Mouse (Mus musculus) stomach, embryonic 16.5 days (tissue): ENCODE results near the gene Vps52. TPM values are rescaled to one million over a fixed set of nuclear protein-coding genes. Genes with fewer than 3 reads are reported as not detected.

Experiments
- ATAC-seq: fragments of 200-750 bp; cut with Nextera tagmentation; 2 replicates; pipeline ENCODE4 v1.8.0; 2017; ENCODE audit warnings: moderate number of reproducible peaks, moderate TSS enrichment; ENCODE audit not compliant: insufficient read depth, low FRiP score
- H3K27ac ChIP-seq: fragments of 300-500 bp; sonication (generic); 2 replicates; pipeline ENCODE4 v1.5.1; 2014; ENCODE audit warnings: low read length
- H3K27me3 ChIP-seq: fragments of 300-500 bp; sonication (generic); 2 replicates; pipeline ENCODE4 v1.6.1; 2014; ENCODE audit warnings: low read length, control low read depth, mixed read lengths; ENCODE audit not compliant: control insufficient read depth, insufficient read depth
- H3K36me3 ChIP-seq: fragments of 300-500 bp; sonication (generic); 2 replicates; pipeline ENCODE4 v1.6.1; 2014; ENCODE audit warnings: low read length; ENCODE audit not compliant: control insufficient read depth, insufficient read depth
- H3K4me1 ChIP-seq: fragments of 300-500 bp; sonication (generic); 2 replicates; pipeline ENCODE4 v1.6.1; 2014; ENCODE audit warnings: low read length, control low read depth, mixed read lengths; ENCODE audit not compliant: control insufficient read depth, insufficient read depth
- H3K4me2 ChIP-seq: fragments of 300-500 bp; sonication (generic); 2 replicates; pipeline ENCODE4 v1.6.1; 2014; ENCODE audit warnings: low read depth, low read length, mixed read lengths
- H3K4me3 ChIP-seq: fragments of 300-500 bp; sonication (generic); replicated peaks from 2 replicates; pipeline ENCODE4 v1.5.1; 2014; ENCODE audit warnings: mild to moderate bottlenecking, low read length
- H3K9ac ChIP-seq: fragments of 300-500 bp; sonication (generic); 2 replicates; pipeline ENCODE4 v1.6.1; 2014; ENCODE audit warnings: low read length
- H3K9me3 ChIP-seq: fragments of 300-500 bp; sonication (generic); replicated peaks from 2 replicates; pipeline ENCODE4 v1.6.1; 2016; ENCODE audit warnings: low read length, control low read depth; ENCODE audit not compliant: control insufficient read depth
- WGBS: fragments of 180-500 bp; shearing (Covaris S2); extraction: QIAGEN DNeasy Blood & Tissue Kit; methylation state at CpG from one replicate; pipeline ENCODE4 v1.1.7; 2014; 5-methylcytosine and 5-hydroxymethylcytosine counted together
- polyA plus RNA-seq: library from polyadenylated mRNA; unstranded; fragments of >200 nt; fragmentation: Nextera tagmentation; extraction: Ambion mirVana; gene quantifications from 2 replicates; pipeline ENCODE4 v1.2.1, GENCODE M21; 2015

Gene Vps52
- polyA plus RNA-seq, 1 experiment from 2014 or later = 45.0 TPM

DNA sequence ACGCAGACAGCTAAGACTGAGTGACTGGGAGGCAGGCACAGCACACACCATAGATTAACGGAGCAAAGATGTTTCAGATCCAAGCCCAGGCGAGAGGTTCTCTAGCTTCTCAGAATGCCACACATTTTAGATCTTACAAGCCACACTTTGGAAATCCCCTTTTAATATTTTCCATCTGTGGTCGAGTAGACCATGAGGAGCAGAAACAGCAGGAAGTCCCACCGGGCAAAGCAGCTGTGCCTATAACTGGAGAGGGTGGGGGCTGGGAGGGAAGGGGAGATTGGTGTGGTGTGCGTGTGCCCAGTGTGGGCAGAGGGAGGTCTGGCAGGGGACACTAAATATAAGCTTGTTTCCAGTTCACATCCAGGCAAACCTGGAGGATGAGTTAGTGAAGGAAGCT, 1.9 kb downstream of the Vps52 start:
- 88% methylated on average over 6 of the region's 6 CpGs for WGBS
- no peak overlapping the region for H3K9ac ChIP-seq
- no peaks in the 10 kb centered on the region for H3K9me3 ChIP-seq
- H3K4me3 ChIP-seq = no peak overlapping the region
- H3K4me1 ChIP-seq = peaks cover 26% of the 10 kb centered on the region
- no peaks in the 10 kb centered on the region for H3K27me3 ChIP-seq
- peaks cover 12% of the 10 kb centered on the region; the same call in 1 of the 2 replicates for H3K36me3 ChIP-seq
- H3K4me2 ChIP-seq = no peak overlapping the region
- no peak overlapping the region for H3K27ac ChIP-seq
- no peak for ATAC-seq

DNA sequence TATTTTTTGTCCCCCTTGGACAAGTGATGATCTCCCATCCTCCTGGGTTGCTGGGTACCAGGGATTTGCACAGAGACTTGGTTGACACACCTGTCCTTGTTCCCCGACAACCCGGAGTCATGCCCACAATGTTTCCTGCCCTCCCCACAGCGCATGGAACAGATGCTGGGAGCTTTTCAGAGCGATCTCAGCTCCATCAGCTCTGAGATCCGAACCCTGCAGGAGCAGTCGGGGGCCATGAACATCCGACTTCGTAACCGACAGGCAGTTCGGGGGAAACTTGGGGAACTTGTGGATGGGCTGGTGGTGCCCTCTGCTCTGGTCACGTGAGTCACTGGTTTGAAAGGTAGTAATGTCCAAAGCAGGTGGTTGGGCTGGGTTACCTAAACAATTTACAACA, 2.8 kb downstream of the Vps52 start:
- Histone ChIP-seq H3K9me3 (no peaks in the 10 kb centered on the region), H3K4me2 (no peak overlapping the region), H3K4me3 (no peak overlapping the region), H3K27ac (no peak overlapping the region), H3K36me3 (0 out of 2 replicates have a peak, but pooled peaks cover 15% of the 10 kb centered on the region), H3K4me1 (peaks cover 16% of the 10 kb centered on the region), H3K9ac (no peak overlapping the region; the same call in 1 of the 2 replicates), H3K27me3 (no peaks in the 10 kb centered on the region)
- no peak for ATAC-seq
- WGBS = 91% methylated on average over 11 of the region's 11 CpGs

DNA sequence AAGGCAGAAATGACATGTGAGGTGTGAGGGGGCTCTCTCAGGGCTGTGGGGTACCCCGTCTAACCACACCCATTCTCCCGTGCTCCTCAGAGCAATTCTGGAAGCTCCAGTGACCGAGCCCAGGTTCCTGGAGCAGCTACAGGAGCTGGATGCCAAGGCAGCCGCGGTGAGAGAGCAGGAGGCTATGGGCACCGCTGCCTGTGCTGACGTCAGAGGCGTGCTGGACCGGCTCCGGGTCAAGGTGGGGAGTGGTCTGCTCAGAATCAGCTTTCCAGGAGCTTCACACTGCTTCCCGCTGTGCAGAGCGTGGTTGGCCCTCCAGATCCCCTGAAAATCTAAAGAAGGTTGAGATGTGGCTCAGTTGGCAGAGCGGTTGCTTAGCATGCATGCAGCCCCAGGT, 3.5 kb downstream of the Vps52 start:
- Histone ChIP-seq H3K4me1 (peaks cover 10% of the 10 kb centered on the region), H3K4me2 (no peak overlapping the region), H3K4me3 (no peak overlapping the region), H3K36me3 (0 out of 2 replicates have a peak, but pooled peaks cover 15% of the 10 kb centered on the region), H3K27ac (no peak overlapping the region), H3K27me3 (no peaks in the 10 kb centered on the region), H3K9ac (no peak overlapping the region), H3K9me3 (no peaks in the 10 kb centered on the region)
- ATAC-seq = no peak
- WGBS = 96% methylated on average over 13 of the region's 13 CpGs

DNA sequence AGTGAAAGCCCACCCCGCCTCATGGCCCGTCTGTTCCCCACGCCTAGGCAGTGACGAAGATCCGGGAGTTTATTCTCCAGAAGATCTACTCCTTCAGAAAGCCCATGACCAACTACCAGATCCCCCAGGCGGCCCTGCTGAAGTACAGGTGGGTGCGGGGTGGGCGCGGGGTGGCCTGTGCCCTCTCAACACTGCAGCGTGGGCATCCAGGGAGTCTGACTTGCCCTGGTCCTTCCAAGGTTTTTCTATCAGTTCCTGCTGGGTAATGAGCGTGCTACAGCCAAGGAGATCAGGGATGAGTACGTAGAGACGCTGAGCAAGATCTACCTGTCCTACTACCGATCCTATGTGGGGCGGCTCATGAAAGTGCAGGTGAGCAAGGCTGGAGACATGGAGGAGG, 4.3 kb downstream of the Vps52 start:
- H3K4me1 ChIP-seq = peaks cover 5% of the 10 kb centered on the region
- no peak overlapping the region for H3K27ac ChIP-seq
- no peak overlapping the region for H3K4me3 ChIP-seq
- H3K9me3 ChIP-seq = no peaks in the 10 kb centered on the region
- ATAC-seq = no peak
- WGBS = 92% methylated on average over 15 of the region's 15 CpGs
- no peaks in the 10 kb centered on the region for H3K27me3 ChIP-seq
- no peak overlapping the region for H3K4me2 ChIP-seq
- no peak overlapping the region for H3K9ac ChIP-seq
- 0 out of 2 replicates have a peak, but pooled peaks cover 15% of the 10 kb centered on the region for H3K36me3 ChIP-seq

DNA sequence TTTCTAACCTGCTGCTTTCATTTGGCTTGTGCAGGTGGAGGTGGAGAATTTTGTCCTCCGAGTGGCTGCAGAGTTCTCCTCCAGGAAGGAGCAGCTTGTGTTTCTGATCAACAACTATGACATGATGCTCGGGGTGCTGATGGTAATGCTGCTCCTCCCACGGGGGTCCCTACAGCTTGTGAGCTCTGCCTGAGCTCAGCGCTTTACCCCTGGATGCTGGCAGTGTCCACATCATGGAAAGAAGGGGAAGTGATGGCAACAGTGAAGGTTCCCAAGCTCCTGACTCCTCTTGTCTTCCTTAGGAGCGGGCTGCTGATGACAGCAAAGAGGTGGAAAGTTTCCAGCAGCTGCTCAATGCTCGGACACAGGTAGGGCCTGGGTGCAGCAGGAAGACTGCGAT, 7.3 kb downstream of the Vps52 start:
- Histone ChIP-seq H3K4me2 (no peak overlapping the region), H3K9me3 (no peaks in the 10 kb centered on the region), H3K36me3 (0 out of 2 replicates have a peak, but pooled peaks cover 15% of the 10 kb centered on the region), H3K4me3 (no peak overlapping the region), H3K27me3 (no peaks in the 10 kb centered on the region), H3K27ac (no peak overlapping the region), H3K9ac (no peak overlapping the region), H3K4me1 (no peaks in the 10 kb centered on the region)
- 89% methylated on average over 7 of the region's 7 CpGs for WGBS
- no peak for ATAC-seq

DNA sequence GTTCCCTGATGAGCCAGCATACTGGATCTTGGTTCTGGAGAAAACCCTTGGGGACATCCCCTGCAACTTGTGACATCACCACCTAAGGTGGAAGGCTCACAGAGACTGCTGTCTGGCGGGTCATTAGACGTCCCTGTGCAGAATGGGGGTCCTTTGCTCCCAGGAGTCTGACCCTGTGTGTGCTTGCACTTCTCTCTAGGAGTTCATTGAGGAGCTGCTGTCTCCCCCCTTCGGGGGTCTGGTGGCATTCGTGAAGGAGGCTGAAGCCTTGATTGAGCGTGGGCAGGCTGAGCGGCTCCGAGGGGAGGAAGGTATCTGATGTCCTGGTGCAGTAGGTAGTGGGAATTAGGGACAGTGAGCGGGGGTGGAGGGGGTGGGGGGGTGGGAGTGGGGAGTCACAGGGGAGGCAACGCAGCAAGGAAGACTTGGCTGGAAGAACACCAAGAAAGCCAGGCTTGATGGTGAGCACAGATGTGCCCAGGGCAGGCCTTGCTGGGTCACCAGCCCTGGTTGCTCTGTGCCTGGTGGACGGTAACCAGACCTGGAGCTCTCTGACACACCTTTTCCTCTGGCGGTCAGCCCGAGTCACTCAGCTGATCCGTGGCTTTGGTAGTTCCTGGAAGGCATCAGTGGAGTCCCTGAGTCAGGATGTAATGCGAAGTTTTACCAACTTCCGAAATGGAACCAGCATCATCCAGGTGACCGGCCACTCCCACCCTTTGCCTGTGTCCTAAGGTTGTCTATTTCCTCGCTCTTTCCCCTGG, 9.7 kb downstream of the Vps52 start:
- H3K36me3 ChIP-seq = 0 out of 2 replicates have a peak, but pooled peaks cover 3% of the 10 kb centered on the region

DNA sequence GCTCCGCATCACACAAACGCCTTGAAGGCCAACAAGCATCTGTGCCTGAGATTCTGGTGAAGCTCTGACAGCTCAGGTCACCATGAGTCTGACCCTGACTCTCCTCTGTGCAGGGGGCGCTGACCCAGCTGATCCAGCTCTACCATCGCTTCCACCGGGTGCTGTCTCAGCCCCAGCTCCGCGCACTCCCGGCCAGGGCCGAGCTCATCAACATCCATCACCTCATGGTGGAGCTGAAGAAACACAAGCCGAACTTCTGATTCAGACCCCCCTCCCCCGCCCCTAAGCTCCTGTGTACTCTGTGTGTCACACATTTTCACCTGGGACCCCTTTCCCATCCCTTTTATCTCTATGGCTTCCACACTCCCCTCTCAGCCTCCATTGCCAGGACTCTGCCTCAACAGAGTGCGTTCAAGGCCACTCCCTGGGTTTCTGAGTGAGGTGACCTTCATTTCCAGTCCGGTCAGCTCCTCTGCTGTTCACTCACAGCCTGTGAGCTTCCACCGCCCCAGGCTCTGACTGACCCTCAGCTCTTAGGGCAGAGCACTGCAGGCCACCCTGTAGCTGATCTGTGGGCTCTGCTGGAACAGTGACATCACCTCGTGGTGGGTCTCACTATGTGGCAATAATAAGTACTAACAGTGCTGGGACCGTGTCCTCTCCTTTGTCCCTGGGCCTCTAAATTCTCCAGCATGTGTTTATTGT, 10.4 kb downstream of the Vps52 start:
- WGBS = 80% methylated on average over 16 of the region's 16 CpGs
- H3K27me3 ChIP-seq = no peaks in the 10 kb centered on the region
- H3K27ac ChIP-seq = no peak overlapping the region
- H3K4me3 ChIP-seq = no peak overlapping the region
- no peak overlapping the region for H3K9ac ChIP-seq
- 0 out of 2 replicates have a peak, but pooled peaks cover 3% of the 10 kb centered on the region for H3K36me3 ChIP-seq
- no peak overlapping the region for H3K4me2 ChIP-seq
- ATAC-seq = no peak
- no peaks in the 10 kb centered on the region for H3K4me1 ChIP-seq
- H3K9me3 ChIP-seq = no peaks in the 10 kb centered on the region

More for the DNA sequence above, 9.7 kb downstream of the Vps52 start:
- WGBS = 93% methylated on average over 17 of the region's 17 CpGs
- no peak overlapping the region for H3K27ac ChIP-seq
- H3K4me1 ChIP-seq = no peaks in the 10 kb centered on the region
- no peak overlapping the region for H3K9ac ChIP-seq
- no peak overlapping the region for H3K4me2 ChIP-seq
- no peak for ATAC-seq
- no peak overlapping the region for H3K4me3 ChIP-seq
- no peaks in the 10 kb centered on the region for H3K9me3 ChIP-seq
- no peaks in the 10 kb centered on the region for H3K27me3 ChIP-seq

DNA sequence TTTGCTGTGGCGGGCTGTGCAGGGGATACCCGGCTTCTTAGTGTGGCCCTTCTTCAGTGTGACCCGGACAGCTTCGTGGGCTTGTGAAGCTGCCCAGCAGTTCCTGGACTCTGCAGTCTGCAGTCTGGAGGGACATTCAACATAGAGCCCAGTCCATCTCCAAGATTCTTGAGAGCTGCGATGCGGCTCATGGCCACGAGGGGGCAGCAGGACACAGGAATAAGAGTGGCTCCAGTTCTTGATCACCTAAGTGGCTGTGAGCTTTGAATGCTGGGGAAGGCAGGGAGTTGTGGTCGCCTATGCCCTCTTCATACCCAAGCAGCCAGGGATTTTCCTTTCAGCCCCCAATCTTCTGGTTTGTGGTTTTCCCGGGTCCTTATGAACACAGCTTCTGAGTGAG, 12.9 kb downstream of the Vps52 start:
- no peak overlapping the region for H3K4me2 ChIP-seq
- no peak overlapping the region for H3K4me3 ChIP-seq
- H3K4me1 ChIP-seq = no peaks in the 10 kb centered on the region
- no peak overlapping the region for H3K9ac ChIP-seq
- H3K27ac ChIP-seq = no peak overlapping the region
- no peaks in the 10 kb centered on the region for H3K27me3 ChIP-seq
- peak; percentile 54; the same call in 1 of the 2 replicates for ATAC-seq
- no peaks in the 10 kb centered on the region for H3K36me3 ChIP-seq
- H3K9me3 ChIP-seq = no peaks in the 10 kb centered on the region
- WGBS = 4% methylated on average over 9 of the region's 9 CpGs

DNA sequence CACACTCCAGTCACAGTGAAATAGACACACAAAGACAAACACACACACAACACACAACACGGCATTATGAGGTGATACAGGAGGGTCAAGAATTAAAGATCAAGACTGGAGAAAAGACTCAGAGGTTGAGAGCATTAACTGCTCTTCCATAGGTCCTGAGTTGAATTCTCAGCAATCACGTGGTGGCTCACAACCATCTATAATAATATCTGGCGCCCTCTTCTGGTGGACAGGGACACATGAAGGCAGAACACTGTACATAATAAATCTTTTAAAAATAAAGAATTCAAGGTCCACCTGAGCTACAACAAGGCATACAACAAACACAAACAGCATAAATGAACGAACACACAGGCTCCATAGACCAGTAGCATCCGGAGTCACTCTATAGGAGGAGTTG, 13.3 kb downstream of the Vps52 start:
- H3K27ac ChIP-seq = no peak overlapping the region
- no peaks in the 10 kb centered on the region for H3K9me3 ChIP-seq
- H3K4me1 ChIP-seq = no peaks in the 10 kb centered on the region
- no peaks in the 10 kb centered on the region for H3K27me3 ChIP-seq
- no peak for ATAC-seq
- no peak overlapping the region for H3K9ac ChIP-seq
- WGBS = 32% methylated on average over 5 of the region's 5 CpGs
- no peak overlapping the region for H3K4me3 ChIP-seq
- H3K4me2 ChIP-seq = no peak overlapping the region
- no peaks in the 10 kb centered on the region for H3K36me3 ChIP-seq
